Mouse (Mus musculus) thymus, postnatal 4 days (tissue): Measurements from ENCODE around the gene Cdk2ap2.
A peak's percentile ranks its signal among the peaks of the same experiment; 100 is the strongest.

Source experiments
- DNase-seq: peaks from one replicate; pipeline ENCODE4 v3.0.0; 2021

The Cdk2ap2 gene

DNA sequence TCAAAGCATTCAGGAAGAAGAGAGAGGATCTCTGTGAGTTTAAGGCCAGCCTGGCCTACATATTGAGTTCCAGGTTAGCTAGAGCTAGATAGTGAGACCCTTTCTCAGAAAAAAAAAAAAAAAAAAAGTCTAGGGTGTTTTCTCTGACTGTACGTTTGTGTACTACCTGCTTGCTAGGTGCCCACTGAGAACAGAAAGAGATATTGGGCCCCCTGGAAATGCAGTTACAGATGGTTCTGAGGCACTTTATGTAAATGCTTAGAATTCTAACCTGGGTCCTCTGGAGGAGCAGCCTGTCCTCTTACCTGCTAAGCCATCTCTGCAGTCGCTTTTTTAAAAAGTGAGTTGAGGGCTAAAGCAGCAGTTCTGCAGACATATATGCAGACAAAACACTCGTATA lies 1.2 kb upstream of the Cdk2ap2 start:
- no peak for DNase-seq

DNA sequence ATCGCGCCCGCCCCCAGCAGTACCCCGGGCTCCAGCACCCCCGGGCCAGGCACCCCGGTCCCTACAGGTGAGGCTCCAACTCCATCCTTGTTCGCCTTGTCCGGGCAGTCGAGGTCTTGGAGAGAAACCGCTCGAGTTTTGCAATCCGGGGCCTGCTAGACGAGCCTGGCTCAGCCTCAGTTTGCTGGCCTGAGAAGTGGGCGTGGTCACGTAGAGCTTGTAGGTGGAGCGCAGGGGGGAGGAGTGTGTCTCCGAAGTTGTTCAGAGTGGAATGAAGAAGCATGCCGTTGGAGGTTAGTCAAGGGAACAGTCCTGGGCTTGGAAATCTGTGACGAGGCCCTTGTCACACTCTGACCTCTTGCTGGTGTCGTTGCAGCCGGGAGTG lies 451 bp downstream of the Cdk2ap2 start:
- peak; percentile 77 for DNase-seq

DNA sequence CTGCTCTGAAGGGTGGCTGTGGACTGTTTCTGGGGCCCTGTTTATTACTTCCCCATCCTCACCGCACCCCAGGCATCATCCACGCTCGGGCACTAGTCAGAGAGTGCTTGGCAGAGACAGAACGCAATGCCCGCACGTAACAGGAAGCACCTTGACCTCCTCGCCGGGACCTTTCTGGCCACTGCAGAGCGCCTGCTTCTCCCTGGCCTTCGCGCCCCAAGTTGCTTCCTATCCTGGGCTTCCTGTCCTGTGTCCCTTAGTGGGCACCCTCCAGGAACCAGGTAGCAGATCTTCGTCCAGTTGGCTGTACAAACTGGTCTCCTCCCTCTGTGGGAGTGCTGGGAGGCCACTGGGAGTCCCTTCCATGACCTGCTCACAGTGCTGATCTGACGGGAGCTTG lies 1.4 kb downstream of the Cdk2ap2 start:
- DNase-seq = no peak

DNA sequence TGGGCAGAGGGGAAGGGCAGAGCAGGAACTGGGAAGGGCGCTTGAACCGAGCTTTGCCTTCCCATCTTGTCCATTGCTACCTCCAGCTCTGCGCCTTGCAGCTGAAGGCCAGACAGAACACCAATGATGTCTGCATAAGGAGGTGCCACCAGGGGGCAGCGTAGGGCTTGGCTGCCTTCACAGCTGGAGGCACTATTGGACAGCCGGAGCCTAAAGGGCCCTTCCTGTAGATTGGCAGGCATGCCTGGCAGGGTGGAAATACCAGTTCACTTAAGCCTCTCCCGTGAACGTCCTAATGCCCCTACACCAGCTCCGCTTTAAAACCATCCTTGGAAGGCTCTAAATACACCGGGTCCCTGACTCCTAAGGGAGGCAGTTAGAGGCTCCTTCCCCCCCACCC lies 2.1 kb downstream of the Cdk2ap2 start:
- DNase-seq = peak; percentile 98

DNA sequence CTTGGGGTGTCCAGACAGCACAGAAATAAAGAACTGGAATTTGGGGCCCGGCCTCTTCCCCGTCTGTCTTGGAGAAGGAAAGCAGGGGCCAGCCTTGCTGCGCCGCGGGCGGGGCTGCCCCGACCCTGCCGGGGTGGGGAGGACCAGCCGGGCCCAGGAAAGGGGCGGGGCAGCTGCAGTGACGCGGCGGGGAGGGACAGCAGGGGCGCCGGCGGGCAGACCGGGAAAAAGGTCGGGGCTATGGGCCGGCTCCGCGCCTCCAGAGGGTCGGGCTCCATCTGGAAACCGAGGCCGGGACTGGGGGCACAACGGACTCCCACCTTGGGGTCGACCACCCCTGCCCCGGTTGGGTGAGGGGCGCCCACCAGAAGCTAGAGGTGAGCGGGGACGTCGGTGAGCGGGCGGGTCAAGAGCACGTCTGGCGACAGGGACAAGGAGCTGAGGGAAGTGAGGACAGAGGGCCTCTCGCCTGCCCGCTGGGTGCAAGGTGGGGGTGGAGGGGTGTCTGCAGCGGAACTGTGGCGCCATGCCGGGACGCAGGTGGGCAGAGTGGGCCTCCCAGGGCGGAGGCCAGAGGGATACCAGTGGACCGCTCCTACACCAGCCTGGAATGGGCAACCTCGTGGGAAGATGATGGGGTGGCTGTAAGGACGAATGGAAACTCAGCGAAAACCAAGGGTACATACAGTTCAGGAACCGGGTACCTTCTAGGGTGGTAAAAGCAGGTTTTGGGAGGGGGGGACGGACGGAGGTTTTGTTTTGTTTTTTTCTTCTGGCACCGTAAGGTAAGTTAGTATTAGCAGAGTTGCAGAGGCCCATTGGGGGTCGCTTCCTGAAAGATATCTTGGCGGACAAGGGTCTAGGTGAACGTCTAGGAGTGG lies 3.1 kb downstream of the Cdk2ap2 start, which contains the start of gene Pitpnm1:
Gene Pitpnm1 (plus strand): TSS at position 162 of the 881 bp plus-strand sequence.
- peak; percentile 88 for DNase-seq

DNA sequence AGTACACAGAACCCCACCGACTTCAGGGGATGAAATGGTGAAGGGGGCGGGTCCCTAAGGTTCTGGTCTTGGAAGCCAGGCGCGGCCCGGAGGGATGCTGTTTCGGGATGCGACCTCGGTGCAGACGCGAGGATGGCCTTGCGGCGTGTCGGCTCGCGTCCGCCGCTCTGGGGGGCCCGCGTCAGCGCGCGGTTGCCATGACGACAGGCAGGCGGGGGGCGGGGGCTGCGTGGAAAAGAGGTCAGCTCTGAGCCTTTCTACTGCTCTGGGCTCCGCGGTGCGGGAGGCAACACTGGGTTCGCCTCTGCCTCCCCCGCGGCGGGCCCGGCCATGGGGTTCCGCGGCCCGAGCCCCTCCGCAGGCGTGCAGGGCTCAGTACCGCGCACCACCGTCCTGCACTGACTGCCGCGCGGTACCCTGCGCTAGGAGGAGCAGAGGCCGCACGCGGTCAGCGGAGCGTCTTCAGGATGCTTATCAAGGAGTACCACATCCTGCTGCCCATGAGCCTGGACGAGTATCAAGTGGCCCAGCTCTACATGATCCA lies 3.8 kb downstream of the Cdk2ap2 start:
- DNase-seq = peak; percentile 82

DNA sequence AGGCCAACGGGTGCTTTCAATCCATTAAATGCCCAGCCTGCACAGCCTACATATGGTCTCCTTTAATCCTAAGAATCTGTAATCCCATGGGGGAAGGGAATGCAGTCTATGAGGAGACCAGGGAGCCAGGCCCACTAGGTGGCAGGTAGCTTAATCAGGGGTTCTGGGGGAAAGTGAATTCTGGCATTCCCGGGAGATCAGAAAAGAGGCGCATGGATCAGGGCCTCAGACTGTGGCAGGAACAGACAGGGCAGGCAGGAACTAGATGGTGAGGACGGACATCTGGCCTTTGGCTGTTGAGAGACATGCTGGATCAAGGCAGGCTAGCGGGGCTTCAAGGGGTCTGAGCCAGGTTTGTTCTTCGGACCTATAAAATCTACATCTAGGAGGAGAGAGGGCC lies 4.5 kb downstream of the Cdk2ap2 start:
- DNase-seq = no peak

DNA sequence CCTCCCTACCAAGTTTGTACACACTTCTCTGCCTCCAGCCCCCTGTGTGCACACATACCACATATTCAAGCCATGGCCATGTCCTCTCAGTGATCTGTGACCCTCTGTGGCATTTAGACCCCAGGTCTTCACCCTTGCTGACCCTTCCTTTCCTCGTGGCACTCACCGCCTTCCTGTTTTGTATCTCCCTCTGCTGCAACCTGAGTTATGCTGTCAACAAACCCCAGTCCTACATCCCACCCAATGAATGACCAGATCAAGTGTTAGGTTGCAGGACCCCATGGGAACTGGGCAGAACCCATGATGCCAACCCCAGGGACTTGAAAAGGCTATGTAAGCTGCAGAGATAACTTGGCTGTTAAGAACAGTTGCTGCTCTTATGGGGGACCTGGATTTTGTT lies 5.1 kb downstream of the Cdk2ap2 start:
- no peak for DNase-seq

DNA sequence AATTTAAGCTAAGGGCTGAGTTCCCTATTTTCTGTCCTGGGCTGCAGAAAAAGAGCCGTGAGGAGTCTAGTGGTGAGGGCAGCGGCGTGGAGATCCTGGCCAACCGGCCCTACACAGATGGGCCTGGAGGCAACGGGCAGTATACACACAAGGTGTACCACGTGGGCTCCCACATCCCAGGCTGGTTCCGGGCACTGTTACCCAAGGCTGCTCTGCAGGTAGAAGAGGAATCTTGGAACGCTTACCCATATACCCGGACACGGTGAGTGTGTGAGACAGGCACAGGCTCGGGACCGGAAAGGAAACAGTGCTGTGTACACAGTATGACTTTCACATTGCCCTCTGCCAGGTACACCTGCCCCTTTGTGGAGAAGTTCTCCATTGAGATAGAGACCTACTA lies 5.6 kb downstream of the Cdk2ap2 start:
- DNase-seq = no peak

DNA sequence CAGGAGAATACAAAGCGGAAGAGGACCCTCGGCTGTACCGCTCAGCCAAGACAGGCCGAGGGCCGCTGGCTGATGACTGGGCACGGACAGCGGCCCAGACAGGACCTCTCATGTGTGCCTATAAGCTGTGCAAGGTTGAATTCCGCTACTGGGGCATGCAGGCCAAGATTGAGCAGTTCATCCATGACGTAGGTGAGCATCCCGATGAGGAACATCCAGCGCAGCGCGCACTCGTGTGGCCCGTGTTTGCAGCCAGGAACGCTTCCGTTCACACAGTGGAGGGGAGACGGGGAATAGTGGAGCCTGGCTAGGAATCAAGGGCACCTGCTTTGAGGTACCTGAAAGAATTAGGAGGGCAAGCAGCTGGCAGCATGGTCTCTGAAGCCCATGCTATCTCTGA lies 6.3 kb downstream of the Cdk2ap2 start:
- no peak for DNase-seq

DNA sequence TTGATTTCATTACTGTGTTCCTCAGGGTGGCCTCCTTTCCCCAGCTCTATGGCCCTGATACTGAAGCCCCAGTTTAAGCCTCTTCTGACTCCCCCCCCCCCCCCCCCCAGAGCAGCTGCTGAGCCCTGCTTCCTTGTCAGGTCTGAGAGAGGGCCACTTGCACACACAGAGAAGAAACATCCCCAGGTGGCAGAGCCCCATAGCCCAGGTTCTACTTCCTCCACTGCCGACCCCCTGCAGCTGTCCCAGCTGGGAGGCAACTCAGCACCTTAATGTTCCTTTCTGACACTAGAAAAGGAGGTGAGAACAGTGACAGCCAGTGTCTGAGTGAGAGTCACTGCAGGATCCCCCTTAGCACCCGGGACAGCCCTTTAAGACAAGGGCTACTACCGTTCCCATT lies 6.8 kb downstream of the Cdk2ap2 start:
- DNase-seq = peak; percentile 51

DNA sequence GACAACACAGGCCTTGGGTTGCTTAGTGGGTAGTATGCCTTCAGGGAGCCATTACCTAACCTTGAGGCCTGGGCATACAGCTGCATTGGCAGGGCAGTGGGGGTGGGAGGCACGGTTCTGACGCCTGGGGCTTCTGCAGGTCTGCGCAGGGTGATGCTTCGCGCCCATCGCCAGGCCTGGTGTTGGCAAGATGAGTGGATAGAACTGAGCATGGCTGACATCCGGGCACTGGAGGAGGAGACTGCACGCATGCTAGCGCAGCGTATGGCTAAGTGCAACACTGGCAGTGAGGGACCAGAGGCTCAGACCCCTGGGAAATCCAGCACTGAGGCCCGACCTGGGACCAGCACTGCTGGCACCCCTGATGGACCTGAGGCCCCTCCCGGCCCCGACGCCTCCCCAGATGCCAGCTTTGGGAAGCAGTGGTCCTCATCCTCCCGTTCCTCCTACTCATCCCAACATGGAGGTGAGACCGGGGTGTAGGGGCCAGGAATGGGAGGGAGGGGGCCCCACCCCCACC lies 7.8 kb downstream of the Cdk2ap2 start:
- no peak for DNase-seq

DNA sequence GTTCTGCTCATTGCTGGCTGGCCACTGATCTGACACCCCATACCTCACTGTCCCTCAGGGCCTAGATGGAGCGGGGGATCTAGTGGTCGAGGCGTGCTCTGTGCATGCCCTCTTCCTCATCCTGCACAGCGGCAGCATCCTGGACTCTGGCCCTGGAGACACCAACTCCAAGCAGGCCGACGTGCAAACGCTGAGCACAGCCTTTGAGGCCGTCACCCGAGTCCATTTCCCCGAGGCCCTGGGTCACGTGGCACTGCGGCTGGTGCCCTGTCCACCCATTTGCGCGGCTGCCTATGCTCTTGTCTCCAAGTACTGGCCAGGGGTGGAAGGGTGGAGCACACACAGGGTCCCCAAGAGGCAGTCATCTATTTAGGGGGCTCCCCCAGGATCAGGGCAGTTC lies 9.7 kb downstream of the Cdk2ap2 start:
- no peak for DNase-seq

DNA sequence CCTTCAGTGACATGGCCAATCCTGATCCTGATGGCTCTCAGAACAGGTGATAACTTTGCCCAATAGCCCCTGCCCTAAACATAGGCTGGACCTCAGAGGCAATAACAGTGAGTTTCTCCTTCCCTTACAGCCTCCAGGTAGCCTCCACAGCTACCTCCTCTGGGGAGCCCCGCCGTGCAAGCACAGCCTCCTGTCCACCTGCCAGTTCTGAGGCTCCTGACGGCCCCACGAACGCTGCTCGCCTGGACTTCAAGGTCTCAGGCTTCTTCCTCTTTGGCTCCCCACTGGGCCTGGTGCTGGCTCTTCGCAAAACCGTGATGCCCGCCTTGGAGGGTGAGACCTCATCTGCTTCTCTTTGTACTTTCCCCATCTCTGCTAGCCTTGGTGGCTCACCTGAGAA lies 11.6 kb downstream of the Cdk2ap2 start:
- no peak for DNase-seq

DNA sequence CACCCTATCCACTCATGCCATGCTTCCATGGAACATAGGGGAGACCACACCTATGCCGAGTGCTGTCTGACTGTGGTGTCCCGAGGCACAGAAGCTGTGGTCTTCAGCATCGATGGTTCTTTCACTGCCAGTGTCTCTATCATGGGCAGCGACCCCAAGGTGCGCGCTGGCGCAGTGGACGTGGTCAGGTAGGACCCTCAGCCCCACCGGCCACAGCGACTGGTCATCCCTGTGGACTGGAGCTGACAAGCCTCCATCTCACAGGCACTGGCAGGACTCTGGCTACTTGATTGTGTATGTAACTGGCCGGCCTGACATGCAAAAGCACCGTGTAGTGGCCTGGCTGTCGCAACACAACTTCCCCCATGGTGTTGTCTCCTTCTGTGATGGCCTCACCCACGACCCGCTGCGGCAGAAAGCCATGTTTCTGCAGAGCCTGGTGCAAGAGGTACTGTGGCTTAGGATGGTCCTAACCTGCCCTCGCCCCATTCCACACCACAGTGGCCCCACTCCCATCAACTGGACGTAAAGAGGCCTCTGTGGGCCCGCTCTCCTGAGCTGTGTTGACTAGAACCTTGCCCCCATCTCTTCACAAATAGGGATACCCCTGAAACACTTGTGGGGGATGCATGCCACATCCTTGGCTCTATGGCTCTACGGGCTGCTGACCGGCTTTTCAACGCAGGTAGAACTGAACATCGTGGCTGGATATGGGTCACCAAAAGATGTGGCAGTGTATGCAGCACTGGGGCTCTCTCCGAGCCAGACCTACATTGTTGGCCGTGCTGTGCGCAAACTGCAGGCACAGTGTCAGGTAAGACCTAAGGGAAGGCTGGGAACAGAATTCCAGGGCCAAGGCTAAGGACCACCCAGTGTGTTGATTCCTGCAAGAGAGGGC lies 15.3 kb downstream of the Cdk2ap2 start:
- no peak for DNase-seq

DNA sequence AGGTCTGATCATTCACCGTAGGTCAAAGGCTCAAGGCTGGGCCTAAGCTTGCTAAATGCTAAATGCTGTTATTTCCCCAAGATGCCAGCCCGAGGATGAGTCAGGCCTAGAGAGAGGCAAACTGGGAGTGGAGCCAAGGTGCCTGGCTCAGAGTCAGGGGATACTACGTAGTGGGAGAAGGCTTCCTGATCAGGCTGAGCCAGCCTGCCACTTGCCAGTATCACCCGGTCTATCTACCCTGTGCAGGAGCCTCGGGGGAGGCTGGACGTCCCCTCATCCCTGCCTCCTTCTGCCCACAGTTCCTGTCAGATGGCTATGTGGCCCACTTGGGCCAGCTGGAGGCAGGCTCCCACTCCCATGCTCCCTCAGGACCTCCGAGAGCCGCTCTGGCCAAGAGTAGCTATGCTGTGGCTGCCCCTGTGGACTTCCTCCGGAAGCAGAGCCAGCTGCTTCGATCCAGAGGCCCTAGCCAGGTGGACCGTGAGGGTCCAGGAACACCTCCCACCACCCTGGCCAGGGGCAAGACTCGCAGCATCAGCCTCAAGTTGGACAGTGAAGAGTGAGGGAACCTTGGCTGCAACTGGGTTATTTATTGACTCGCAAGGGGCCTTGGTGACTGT lies 16.3 kb downstream of the Cdk2ap2 start:
- DNase-seq = no peak

DNA sequence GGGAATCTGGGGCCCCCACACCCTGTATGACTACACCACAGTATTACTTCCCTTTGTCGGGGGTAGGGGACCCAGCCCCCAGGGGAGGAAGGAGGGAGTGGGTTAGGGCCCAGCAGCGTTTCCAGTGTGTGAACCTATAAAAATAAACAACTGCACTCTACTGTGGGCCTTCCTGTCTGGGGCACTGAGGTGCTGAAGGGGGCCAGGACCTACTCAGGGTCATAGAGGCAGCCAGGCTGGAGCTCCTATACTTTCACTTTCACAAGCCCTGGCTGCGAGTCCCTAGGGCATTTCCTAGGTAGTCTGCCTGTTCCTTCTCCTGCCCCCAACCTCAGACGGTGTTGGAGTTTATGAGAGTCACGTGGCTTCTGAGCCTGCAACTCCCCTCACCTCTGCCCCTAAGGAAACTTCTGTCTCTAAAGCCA lies 16.8 kb downstream of the Cdk2ap2 start:
- peak; percentile 61 for DNase-seq

DNA sequence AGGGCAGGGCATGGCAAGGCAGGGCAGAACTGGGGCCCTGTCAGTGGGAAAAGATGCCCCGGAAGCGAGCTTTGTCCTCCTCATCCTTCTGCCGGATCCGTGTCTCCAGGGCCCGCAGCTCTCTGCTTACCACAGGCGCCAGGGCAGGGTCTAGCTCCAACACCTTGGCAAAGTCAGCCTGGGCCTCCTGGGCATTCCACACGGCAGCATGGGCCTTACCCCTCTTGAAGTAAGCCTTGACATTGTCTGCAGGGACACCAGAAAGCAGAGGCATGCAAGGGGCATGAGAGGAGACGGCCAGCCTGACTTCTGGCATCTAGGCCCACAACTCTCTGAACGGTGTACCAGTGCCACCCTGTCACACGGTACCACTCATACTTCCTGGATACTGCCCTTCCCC lies 17.6 kb downstream of the Cdk2ap2 start:
- peak; percentile 51 for DNase-seq

DNA sequence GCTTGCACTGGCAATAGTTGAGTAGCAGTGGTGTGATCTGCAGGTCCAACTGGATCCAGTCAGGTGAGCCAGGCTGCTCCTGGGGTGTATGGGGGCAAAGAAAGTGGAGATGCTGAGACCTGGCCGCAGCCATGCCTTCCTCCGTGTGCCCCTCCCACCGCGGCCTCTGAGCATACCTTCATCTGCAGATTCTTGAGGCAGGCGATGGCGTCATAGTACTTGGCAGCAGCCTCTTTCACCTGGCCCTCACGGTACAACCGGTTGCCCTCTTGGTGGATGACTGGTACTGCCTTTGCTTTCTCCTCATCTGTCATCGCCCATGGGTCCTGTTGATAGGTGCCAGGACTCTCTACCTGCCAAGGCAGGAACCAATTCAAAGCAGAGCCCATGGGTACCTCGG lies 18.2 kb downstream of the Cdk2ap2 start:
- no peak for DNase-seq

DNA sequence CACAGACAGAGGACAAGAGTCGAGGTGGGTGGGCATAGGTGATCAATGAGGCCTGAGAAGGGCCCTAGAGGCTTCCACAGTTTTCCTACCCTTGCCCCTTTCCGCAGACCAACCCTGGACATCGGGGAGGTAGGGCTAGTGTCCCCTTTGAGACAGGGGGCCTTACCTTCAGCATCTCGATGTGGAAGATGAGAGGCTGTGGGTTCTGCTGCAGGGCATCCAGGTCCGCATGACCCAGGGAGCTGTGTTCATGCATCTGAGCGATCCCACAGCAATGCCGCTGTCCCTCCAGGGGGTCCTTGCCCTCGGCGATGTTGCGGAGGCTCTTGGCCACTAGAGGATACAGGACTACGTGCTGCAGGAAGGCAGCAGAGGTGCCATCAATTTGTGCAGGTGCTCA lies 18.8 kb downstream of the Cdk2ap2 start:
- DNase-seq = no peak

DNA sequence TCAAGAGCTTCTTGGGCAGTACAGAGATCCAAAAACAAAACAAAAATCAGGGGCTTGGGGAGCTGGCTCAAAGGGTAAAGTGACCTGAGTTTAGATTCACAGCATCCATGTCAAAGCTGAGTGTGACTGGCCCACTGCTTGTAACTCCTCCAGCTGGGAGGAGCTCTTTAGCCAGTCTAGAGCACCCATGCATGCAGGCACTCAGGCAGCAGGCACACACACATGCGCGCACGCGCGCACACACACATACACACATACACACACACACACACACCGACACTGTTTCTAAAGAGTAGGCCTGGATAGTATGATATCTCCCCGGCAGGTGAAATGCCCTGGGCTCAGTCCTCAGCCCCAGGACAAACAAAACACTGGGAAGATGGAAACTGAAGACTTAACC lies 20.0 kb downstream of the Cdk2ap2 start:
- DNase-seq = no peak

DNA sequence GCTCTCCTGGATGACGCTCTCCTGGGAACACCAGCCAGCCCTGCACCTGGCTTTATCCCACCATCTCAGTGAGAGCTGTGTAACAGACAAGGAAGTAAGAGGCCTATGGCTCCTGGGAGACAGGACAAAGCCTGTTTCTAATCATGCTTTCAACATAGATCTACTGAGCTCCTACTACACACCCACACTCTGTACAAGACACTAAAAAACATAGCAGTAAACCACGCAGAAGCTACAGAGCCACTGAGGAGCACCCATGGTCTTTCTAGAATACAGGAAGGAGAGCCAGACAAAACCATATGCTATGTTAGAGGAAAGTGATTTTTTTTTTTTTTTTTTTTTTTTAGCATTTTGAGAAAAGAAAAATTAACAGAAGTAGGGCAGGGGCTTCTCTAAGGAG lies 21.4 kb downstream of the Cdk2ap2 start:
- DNase-seq = no peak
